Mouse (Mus musculus) spleen, adult 10 weeks (tissue): ENCODE data around the gene Olfr624. TPM values are rescaled to one million over a fixed set of nuclear protein-coding genes. Genes with fewer than 3 reads are reported as not detected.

ENCODE experiments used
- polyA plus RNA-seq: library from polyadenylated mRNA; stranded (reverse); fragments of 350-450 nt; fragmentation: Illumina TruSeq; extraction: RNeasy Lipid Tissue Mini Kit (QIAGEN cat#74804); gene quantifications from one replicate; pipeline ENCODE4 v1.2.3, GENCODE M21; 2015; ENCODE audit warnings: low replicate concordance; ENCODE audit not compliant: insufficient read depth

The Olfr624 gene
- polyA plus RNA-seq = 0.14 TPM

GRCm38 (mm10) chr7:103671091-103671490, at the start of gene Olfr624:
Gene Olfr624, minus strand, starts transcription at chr7:103671191.

GRCm38 (mm10) chr7:103714371-103714770, 43.4 kb upstream of the Olfr624 start, which contains the start of gene Olfr243:
Gene Olfr243, plus strand, starts transcription at chr7:103714671.

GRCm38 (mm10) chr7:103682420-103682819, 11.4 kb upstream of the Olfr624 start, which contains the start of gene Olfr625-ps1:
Gene Olfr625-ps1, plus strand, starts transcription at chr7:103682720.

GRCm38 (mm10) chr7:103663598-103663997, 7.4 kb downstream of the Olfr624 start, which contains the start of gene Olfr623:
Gene Olfr623, minus strand, starts transcription at chr7:103663698.

GRCm38 (mm10) chr7:103642602-103643001, 28.4 kb downstream of the Olfr624 start, which contains the start of gene Olfr622:
Gene Olfr622, minus strand, starts transcription at chr7:103642702.

Other genes with a start within 250 kb of the Olfr624 start
- not detected for gene Olfr605, start 225.8 kb downstream of the Olfr624 start, polyA plus RNA-seq
- not detected for gene Olfr606, start 222.1 kb downstream of the Olfr624 start, polyA plus RNA-seq
- not detected for gene Olfr607, start 207.0 kb downstream of the Olfr624 start, polyA plus RNA-seq
- gene Olfr608, start 201.3 kb downstream of the Olfr624 start, polyA plus RNA-seq = not detected
- not detected for gene Olfr609, start 173.1 kb downstream of the Olfr624 start, polyA plus RNA-seq
- gene Olfr610, start 159.1 kb downstream of the Olfr624 start, polyA plus RNA-seq = not detected
- gene Olfr611, start 150.3 kb downstream of the Olfr624 start, polyA plus RNA-seq = not detected
- not detected for gene Olfr612, start 128.5 kb downstream of the Olfr624 start, polyA plus RNA-seq
- gene Olfr613, start 123.1 kb downstream of the Olfr624 start, polyA plus RNA-seq = not detected
- not detected for gene Olfr615, start 115.1 kb downstream of the Olfr624 start, polyA plus RNA-seq
- gene Olfr616, start 102.0 kb downstream of the Olfr624 start, polyA plus RNA-seq = not detected
- gene Olfr617, start 98.1 kb downstream of the Olfr624 start, polyA plus RNA-seq = not detected
- not detected for gene Olfr618, start 81.1 kb downstream of the Olfr624 start, polyA plus RNA-seq
- gene Olfr619, start 70.6 kb downstream of the Olfr624 start, polyA plus RNA-seq = not detected
- not detected for gene Olfr620, start 58.7 kb downstream of the Olfr624 start, polyA plus RNA-seq
- gene Olfr622, start 28.5 kb downstream of the Olfr624 start, polyA plus RNA-seq = not detected
- gene Olfr623, start 7.5 kb downstream of the Olfr624 start, polyA plus RNA-seq = not detected
- gene Olfr625-ps1, start 11.5 kb upstream of the Olfr624 start, polyA plus RNA-seq = not detected
- gene Olfr243, start 43.5 kb upstream of the Olfr624 start, polyA plus RNA-seq = not detected
- gene Olfr628, start 59.2 kb upstream of the Olfr624 start, polyA plus RNA-seq = not detected
- not detected for gene Olfr629, start 73.8 kb upstream of the Olfr624 start, polyA plus RNA-seq
- gene Olfr630, start 86.1 kb upstream of the Olfr624 start, polyA plus RNA-seq = not detected
- gene Olfr69, start 100.4 kb upstream of the Olfr624 start, polyA plus RNA-seq = not detected
- gene Olfr68, start 108.5 kb upstream of the Olfr624 start, polyA plus RNA-seq = not detected
- gene Olfr67, start 120.6 kb upstream of the Olfr624 start, polyA plus RNA-seq = not detected
- 4,439 TPM for gene Hbb-bt, start 142.8 kb upstream of the Olfr624 start, polyA plus RNA-seq
- 24,371 TPM for gene Hbb-bs, start 156.9 kb upstream of the Olfr624 start, polyA plus RNA-seq
- gene Hbb-bh2, start 169.3 kb upstream of the Olfr624 start, polyA plus RNA-seq = not detected
- gene Hbb-bh1, start 172.0 kb upstream of the Olfr624 start, polyA plus RNA-seq = 0.80 TPM
- gene Hbb-y, start 182.0 kb upstream of the Olfr624 start, polyA plus RNA-seq = not detected
- not detected for gene Olfr66, start 215.1 kb upstream of the Olfr624 start, polyA plus RNA-seq
- not detected for gene Olfr64, start 223.3 kb upstream of the Olfr624 start, polyA plus RNA-seq
- gene Olfr65, start 232.3 kb upstream of the Olfr624 start, polyA plus RNA-seq = not detected